Mouse (Mus musculus) fat pad, adult 2 months (tissue): ENCODE data around the gene Tgif2.
"Not testable (repeated sequence)": the region's sequence is repeated elsewhere in the genome, so short reads cannot be mapped to it uniquely, and the experiment has no call there.

ENCODE experiments used
- DNase-seq: peaks from one replicate; pipeline ENCODE4 v3.0.0-alpha.2; 2011; ENCODE audit warnings: low read depth, low spot score; ENCODE audit errors: extremely low read depth

The Tgif2 gene

DNA sequence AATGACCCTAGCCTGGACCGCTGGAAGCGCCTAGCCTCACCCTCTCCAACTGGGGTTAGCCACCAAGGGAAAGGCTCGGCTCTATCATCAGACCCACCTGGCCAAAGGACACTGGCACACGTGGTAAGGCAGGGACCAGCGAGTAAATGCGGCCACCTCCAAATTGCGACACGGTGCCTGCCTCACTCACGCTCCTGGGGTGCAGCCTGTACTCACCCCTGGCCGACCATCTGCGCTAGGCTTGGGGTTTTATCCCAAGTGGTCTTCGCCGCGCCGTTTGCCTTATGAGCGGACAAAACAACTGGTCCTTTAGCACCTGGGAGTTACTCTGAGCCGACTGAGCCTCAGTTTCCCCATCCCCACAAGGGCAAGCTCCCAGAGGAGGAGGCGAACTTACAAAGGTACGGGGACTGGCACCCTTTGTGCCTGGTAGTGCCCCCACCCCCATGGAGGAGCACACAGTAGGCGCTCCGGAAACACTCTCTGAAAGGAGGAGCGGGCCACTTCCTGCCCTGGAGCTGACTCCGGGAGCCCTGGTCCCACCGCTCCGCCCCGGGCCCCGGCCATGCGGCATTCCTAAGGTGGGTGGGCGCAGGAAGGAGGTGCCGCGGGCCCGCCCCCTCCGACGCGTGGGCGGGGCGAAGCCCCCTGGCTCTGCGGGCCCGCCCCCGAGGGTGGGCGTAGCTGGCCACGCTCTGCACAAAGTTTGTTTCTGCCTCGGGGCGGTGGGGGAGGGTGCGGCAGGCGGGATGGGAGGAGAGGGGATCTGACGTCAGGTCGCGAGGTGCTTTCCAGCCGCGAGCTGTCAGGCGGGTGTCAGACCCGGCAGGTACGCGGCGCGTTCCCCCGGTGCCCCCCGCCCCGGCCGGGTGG is at the start of gene Tgif2:
Gene Tgif2, plus strand, starts transcription at position 689 of the 873 bp plus-strand sequence.
- DNase-seq, result no peak

DNA sequence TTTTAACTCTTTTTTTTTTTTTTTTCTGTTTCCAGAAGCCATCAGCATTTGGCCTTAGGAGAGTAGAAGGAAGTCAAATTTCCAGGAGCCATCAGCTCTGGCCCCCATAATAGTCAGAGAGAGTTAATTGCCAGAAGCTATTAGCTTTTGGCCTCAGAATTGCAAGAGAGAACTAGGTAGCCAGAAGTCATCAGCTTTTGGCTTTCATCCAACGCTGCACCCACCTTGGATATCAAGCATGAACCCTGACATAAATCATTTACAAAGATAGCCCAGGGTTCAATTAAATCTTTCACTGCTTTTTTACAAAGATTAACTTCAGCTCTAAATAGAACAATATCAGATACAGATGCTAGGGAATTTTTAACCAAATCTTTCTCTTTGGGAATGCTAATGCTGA is 41.3 kb upstream of the Tgif2 start:
- no peak for DNase-seq

DNA sequence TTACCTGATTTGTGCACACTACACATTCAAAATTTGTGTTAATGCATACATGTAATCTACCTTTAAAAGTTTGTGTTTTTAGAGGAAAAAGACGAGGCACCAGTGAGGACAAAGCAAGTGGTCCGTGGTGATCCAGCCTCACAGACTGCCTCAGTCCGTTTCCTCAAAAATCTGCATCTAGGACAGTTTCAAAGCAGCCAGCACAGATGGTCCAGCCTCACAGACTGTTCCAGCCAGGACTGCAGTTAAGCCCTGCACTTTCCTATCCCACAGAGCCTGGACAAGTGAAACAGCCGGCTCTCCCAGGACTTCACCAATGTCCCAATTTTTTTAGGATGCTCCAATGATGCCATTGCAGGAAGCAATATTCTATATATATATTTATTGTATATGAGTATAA is 38.8 kb upstream of the Tgif2 start:
- DNase-seq, result no peak

DNA sequence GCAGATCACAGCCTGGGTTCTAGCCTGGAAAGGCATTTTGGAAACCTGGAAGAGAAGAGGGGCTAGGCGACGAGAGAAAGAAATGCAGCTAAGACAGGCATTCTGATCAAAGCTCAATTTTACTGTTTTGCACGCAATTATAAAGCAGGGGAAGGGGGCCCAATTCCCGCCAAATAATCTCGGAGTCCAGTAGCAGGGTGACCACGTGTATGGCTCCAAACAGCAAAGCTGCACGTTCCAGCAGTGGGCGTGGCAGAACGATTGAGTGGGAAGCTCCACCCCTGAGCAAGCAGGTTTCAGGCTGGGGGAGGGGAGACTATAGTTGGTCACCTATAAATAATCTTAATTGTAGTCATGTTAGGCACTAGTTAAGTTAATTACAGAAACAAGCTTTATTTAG is 37.7 kb upstream of the Tgif2 start:
- not testable (repeated sequence) for DNase-seq

DNA sequence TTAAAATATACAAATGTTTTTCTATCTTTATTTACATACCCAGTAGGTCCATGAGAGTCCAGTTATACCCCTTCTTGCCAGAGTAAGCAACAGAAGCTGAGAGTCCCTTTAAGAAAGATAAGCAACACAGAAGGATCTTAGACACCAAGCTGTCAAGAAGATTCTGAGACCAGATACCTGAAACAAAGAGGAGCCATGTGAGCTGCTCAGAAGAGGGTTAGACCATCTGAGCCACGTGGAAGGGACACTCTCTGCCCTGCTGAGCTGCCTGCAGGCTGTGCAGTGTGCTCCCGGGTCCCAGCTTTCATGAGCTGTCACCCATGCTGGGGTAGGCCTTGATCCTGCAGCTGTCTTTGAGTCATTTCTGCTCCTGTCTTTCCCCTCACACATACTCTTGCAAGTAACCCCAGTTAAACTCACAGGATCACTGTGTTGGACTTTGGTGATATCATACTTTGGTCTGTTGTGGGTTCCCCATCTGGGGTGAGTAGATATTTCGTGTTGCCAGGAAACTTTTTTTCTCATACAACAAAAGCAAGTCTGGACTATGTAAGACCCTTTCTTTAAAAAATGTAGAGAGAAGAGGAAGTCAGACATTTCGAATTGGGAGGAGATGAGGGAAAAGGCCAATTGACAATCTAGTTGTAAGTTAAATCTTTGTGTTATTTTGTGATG is 36.0 kb upstream of the Tgif2 start:
- DNase-seq, result no peak

DNA sequence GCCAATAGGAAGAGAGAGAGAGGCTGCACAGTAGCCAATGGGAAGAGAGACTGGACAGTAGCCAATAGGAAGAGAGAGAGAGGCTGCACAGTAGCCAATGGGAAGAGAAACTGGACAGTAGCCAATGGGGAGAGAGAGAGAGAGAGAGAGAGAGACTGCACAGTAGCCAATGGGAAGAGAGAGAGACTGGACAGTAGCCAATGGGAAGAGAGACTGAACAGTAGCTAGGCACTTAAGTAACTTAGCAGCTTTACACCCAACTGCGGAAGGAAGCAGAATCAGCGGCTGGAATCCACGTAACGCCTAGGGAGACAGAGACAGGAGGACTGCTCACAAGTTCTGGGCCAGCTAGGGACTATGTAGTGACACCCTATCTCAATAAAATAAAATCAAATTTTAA is 35.2 kb upstream of the Tgif2 start:
- DNase-seq, result no peak

DNA sequence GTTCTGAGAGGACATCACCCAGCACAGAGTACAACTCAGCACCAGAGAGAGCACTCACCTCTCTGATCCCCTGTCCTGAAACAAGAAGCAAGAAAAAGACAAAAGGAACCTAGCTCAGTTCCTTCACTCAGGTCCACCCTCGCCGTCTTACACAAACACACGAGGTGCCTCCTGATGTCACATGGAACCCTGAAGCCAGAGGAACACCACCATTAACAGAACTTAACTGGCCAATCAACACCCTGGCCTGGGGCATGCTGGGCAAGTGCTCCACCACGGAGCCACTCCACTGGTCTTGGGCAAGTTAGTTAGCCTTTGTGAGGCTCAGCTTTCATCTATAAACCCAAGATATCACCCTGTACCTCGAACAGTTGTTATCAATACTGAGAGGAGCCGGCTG is 32.9 kb upstream of the Tgif2 start:
- no peak for DNase-seq

DNA sequence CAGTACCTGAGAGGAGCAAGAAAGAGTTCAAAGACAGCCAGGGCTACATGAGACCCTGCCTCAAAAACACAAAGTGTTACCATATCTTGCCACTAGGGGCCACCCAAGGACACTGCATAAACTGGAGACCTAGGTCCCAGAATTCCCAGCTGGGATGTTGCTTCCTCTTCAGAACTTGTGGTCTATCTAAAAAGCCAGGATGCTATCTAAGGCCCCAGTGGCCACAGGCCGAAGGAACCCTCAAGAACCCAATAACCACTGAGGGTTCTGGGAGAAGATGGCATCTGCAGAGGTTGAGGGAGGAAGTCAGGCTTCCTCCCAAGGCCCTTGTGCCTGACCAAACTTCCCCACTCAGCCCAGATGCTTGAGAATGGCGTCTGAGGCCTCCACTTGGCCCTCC is 30.2 kb upstream of the Tgif2 start:
- DNase-seq, result no peak

DNA sequence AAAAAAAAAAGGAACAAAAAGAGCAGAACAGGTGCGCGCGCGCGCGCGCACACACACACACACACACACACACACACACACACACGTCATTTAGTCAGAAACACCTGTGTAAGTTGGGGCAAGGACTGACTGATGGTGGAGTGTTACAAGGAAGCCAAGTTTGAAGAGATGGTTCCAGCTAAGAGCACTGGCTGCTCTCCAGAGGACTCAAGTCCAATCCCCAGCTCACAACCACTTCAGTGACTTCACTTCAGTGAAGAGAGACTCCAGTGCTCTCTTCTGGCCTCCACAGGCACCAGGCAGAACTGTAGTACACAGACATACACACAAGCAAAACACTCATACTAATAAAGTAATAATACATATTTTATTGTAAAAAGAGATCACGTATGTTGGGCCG is 29.1 kb upstream of the Tgif2 start:
- DNase-seq, result no peak

DNA sequence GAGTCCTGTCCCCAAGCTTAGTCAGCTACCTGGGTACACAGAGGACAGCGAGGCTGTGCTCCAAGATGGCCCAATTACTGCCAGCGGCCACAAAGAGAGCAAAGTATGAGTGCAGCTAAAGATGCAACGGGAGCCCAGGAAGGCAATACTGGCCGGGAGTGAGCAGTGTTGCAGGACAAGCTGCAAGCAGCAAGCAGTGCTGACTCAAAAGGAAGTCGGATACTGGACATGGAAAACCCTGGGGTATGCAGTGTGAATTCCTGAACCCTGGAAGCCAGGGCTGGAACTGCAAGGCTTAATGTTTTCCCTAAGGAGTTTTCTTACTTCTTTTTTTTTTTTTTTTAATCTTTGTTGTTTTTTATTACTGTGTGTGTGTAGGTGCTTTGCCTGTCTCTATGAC is 28.3 kb upstream of the Tgif2 start:
- DNase-seq, result no peak

DNA sequence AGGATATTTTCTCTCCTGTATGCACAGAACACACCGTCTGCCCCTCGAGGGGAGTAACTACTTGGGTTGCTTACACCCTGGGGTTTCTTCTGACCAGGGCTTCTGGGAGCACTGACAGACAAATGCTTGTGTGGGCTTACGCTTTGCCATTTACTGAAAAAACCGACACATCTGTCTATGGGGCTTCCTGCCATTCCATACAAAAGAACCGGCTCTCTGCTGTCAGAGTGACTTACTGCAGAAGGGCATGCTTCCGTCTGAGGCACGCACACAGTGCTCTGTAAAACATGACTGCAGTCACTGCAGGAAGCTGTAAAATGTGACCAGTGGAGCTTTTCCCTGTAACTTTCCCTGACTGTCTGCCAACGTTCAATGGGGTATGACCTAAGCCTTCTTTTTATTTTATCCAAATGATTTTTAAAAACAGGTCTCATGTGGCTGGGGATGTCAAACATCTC is 25.4 kb upstream of the Tgif2 start:
- no peak for DNase-seq

DNA sequence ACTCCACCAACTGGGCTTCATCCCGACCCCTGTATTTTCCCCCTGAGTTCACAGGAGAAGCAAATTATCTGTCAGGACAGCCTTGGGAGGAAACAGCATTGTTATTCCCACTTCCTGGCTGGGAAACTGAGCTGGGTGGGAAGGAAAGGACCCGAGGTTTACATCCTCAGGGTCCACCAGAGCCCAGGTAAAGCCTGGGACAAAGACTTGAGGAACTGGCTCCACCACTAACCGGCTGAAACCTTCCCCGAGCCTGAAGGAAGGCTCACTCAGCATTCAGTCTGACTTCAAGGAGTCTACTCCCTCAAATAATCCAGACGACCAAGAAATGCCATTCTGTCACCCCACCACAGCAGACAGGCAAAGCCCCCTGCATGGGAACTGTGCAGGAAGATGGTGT is 24.9 kb upstream of the Tgif2 start:
- DNase-seq, result no peak

DNA sequence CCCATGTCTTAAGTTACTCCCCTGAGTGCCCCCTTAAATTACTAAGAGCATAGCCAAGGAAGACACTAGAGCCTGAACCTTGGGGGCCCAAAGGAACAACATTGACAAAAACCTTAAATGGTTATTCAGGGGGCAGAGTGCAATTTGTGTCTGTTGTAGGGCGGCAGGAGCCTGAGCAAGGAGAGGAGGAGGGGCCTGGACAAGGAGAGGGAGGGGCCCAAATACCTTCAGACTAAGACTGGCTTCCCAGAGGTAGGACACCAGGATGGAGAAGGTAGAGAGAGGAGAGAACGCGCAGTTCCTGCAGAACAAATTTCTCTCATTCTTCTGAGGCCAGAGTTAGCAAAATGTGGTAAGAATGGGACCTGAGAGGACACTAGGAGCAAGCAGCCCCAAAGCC is 24.4 kb upstream of the Tgif2 start:
- no peak for DNase-seq

DNA sequence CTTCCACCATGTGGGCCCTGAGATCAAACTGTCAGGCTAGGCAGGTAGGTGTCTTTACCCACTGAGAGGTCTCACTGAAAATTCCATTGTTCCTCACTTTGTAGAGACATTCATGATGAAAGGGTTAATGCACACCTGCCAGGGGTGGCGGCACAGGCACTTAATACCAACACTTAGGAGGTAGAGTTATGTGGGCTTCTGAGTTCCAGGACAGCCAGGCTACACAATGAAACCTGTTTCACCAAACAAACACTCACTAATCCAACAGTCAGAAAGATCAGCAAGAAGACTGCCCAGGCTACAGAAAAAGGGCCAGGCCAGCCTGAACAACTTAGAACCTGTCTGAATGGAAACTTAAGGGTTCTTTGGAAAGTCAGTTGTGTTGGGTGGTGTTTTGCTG is 23.7 kb upstream of the Tgif2 start:
- DNase-seq, result no peak

DNA sequence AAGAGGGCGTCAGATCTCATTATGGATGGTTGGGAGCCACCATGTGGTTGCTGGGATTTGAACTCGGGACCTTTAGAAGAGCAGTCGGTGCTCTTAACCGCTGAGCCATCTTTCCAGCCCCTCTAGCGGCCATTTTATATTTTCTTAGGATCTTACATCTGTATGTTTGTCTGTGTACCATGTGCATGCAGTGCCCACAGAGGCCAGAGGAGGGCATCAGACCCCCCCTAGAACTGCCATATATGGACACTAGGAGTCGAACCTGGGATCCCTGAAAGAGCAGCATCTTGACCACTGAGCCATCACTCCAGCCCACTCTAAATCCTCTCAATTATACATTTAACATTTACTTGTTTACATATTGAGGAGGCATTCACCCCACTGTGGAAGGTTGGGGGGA is 14.7 kb upstream of the Tgif2 start:
- not testable (repeated sequence) for DNase-seq

DNA sequence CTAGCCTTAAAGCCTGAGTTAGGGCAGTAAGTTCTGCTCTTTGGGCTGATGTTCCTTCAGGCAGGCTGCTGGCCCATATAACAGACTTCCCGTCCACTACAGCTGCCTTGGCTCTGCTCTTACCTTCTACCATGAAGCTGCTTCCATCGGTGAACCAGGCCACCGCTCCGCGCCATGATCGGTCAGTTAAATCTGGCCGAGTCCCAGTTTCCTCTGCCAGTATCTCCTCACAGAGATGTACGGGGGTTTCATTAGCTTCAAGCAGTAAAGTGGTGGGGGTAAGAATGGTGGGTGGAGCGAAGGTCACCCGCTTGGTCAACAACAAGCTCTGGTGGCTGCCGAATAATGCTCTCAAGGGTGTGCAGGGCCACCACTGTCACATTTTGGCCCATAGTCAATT is 5.5 kb upstream of the Tgif2 start:
- DNase-seq, result no peak

DNA sequence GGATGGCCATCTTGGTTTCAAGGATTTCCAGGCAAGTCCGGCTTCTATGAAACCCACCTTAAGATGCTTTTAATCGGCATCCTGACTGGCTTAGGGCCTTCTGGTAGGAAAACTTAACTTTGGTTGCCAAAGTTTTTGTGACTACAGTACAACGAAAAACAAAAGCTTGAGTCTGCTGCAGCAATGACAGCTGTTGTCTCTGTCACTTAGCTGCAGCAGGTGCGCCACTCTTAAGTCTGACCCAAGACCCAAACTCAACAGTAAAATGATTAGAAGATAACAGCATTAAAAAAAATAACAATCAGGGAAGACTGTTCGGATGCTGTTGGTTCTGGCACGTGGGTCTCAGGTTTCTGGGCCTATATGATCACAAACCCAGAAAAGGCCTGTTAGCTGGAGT is 968 bp upstream of the Tgif2 start:
- DNase-seq, result no peak

DNA sequence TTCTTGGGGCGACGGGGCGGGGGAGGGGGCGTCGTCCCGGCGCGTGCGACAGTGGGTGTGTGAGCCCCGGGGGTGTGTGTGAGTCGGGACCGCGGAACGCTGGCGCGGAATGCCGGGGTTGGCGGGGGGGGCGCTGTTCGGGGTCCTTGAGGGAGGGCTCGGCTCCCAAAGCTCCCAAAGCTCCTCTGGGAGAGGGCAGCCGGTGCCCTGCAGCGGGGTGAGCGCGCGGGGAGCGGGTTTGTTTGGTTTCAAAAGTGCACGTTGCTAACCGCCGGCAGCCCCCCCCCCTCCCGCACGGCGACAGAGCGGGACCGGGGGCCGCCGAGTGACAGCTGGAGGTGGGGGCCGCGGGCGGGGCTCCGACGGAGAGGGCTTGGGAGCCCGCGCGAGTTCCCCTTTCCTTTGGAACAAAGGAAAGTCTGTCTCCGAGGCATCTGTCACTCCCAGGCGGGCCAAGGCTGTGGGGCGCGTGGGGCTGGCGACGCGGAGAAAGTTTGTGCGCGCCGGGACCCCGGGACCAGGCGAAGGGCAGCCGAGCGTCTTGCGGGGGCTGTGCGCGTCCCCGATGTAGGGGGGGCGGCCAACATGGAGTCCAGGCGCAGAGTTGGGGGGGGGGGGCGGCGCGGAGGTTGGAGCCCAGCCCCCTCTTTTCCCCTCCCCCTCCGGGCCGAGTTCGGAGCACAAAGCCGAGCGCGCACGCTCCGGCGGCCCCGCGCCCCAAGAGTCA is 657 bp downstream of the Tgif2 start:
- no peak for DNase-seq

DNA sequence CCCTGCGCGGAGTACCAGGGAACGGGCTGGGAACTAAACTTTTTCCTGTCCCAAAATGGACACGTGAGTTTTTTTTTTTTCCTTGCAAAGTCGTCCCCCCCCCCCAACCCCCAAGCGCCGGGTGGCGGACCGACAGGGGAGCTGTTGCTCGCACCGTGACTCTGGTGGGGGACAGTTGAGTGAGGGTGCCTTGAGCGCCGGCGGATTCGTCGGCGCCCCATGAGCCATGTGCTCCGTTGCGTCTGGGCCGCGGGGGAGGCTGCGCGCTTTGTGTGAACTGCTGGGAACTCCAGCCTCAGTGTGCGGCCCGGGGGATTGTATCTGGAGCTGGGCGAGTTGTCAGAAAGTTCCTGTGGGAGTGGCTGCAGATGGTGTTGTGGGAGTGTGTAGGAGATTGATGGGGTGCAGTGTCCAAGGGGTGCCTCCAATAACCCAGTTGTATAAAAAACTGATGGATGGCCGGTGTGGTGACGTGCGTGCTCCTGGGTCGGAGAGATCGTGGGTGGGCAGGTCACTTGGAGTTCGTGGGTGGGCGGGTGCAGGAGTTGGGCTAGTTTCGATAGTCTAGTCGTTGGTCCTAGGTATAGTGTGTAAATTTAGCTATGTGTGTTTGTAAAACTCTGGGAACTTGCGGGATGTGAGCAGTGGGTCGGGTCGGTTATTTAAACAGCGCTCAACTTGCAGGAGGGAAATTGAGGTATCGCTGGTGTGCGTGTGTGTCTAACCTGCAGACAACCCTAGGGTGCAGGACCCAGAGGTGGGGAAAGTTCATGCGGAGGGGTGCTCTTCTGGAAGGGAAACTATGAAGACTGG is 1.4 kb downstream of the Tgif2 start:
- no peak for DNase-seq

DNA sequence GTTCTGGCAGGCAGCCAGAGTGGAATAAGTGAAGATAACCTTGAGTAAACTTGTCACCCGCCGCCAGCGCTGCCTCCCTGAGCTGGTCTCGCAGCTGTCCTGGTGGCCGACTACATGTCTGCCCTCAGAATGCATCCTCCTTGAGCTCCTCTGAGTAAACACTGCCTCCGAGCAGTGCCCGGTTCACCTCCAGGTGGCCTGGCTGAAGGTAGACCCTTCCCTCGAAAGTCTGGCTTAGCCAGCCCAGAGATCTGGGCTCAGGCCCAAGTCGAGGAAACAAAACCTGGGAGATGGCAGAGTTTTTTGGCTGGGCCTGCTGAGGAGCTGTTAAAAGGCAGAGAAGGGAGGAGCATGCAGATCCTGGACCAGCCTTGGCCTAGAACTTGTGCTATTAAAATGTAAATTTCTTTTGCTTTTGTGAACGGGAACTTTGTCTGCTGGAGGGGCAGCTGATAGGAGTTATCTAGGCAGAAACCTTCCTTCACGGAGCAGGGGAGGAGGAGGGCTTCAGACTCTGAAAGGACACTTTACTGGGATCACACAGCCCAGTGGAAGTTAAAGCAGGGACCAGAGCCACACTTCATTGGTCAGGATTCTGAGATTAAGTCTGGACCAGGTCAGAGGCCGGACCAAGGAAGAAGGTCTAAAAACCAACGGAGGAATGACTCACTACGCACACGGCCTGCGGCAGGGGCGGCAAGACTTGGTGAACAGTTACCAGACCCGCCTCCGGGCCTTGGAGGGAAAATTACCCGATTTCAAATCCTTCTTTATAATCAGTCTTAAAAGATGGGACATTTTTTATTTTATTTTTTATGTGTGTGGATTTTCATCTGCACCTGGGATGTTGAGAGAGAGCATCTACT is 2.3 kb downstream of the Tgif2 start:
- DNase-seq, result no peak
